Mouse (Mus musculus) E14TG2a.4 (cell line): ENCODE data around the gene Scaf8.

Experiments used
- H3K27me3 ChIP-seq: 2 replicates; pipeline ENCODE4 v1.6.1; 2014; ENCODE audit warnings: low read length, control low read depth; ENCODE audit not compliant: insufficient read depth
- H3K36me3 ChIP-seq: 2 replicates; pipeline ENCODE4 v1.6.1; 2014; ENCODE audit warnings: low read length, control low read depth; ENCODE audit not compliant: insufficient read depth
- H3K4me1 ChIP-seq: replicated peaks from 2 replicates; pipeline ENCODE4 v1.6.1; 2014; ENCODE audit warnings: low read depth, low read length, control low read depth
- H3K4me3 ChIP-seq: replicated peaks from 2 replicates; pipeline ENCODE4 v1.5.1; 2014; ENCODE audit warnings: mild to moderate bottlenecking, low read length
- H3K9me3 ChIP-seq: 2 replicates; pipeline ENCODE4 v1.6.1; 2014; ENCODE audit warnings: low read length, control low read depth
- CTCF ChIP-seq: conservative IDR thresholded peaks from 2 replicates; pipeline ENCODE4 v1.5.1; 2014; ENCODE audit warnings: low read length
- NANOG ChIP-seq: IDR thresholded peaks from 2 replicates; pipeline ENCODE4 v1.6.1; 2014; ENCODE audit warnings: borderline replicate concordance, low read length, mixed read lengths
- POU5F1 ChIP-seq: IDR thresholded peaks from 2 replicates; pipeline ENCODE4 v1.6.1; 2014; ENCODE audit warnings: low read length, borderline replicate concordance

The Scaf8 gene

GRCm38 (mm10) chr17:3200328-3200727, 85.6 kb downstream of the Scaf8 start:
- TF ChIP-seq POU5F1 (no peak), NANOG (no peak), CTCF (no peak)
- no peaks in the 10 kb centered on the region for H3K9me3 ChIP-seq
- peaks cover 21% of the 10 kb centered on the region for H3K4me1 ChIP-seq
- H3K4me3 ChIP-seq, result no peak overlapping the region
- H3K27me3 ChIP-seq, result no peaks in the 10 kb centered on the region
- H3K36me3 ChIP-seq, result peaks cover 77% of the 10 kb centered on the region

GRCm38 (mm10) chr17:3203916-3204315, 89.1 kb downstream of the Scaf8 start:
- H3K36me3 ChIP-seq, result peaks cover 76% of the 10 kb centered on the region
- peaks cover 45% of the 10 kb centered on the region for H3K4me1 ChIP-seq
- H3K9me3 ChIP-seq, result no peaks in the 10 kb centered on the region
- H3K4me3 ChIP-seq, result no peak overlapping the region
- TF ChIP-seq NANOG, result no peak
- TF ChIP-seq CTCF, result no peak
- no peak for TF ChIP-seq POU5F1
- no peaks in the 10 kb centered on the region for H3K27me3 ChIP-seq

GRCm38 (mm10) chr17:3204826-3205405, 90.1 kb downstream of the Scaf8 start:
- TF ChIP-seq NANOG, result no peak
- no peak for TF ChIP-seq POU5F1
- no peak for TF ChIP-seq CTCF
- H3K4me3 ChIP-seq, result no peak overlapping the region

DNA sequence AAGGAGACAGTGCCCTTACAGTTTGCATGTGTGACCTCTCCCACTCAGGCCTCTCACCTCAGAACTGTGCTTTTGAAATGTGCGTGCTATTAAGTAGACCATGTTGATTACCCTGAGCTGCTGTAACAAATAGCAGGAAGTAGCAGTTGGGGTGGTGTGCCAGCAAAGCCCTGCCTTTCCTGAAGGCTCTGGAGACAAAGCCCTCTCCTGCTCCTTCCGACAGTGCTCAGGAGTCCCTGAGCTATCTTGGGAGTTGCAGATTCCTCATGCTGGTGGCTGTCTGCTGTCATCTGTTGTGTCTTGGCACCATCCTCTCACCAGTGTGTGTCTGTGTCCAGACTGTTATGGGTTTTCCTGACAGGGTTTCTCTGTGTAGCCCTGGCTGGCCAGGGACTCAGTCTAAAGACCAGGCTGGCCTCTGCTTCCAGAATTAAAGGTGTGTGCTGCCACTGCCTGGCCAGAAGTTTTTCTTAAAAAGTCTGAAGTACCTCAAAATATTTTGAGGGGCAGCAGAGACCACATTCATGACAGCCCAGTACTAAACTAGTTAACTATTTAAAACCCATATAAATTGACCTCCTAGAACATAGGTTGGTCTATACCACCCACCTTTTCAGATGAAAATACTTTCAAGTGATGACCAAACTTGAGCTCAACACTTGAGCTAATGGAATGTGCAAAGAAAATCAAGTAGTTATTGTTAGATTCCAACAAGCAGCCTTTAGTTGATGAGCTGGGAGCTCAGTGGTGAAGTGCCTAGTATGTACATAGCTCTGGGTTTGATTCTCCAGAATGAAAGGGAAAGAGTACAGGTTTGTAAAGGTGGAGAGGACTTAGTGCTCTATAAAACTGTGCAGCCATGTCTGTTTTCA, 92.0 kb downstream of the Scaf8 start:
- TF ChIP-seq NANOG, result no peak
- TF ChIP-seq CTCF, result no peak
- Histone ChIP-seq H3K36me3 (peaks cover 77% of the 10 kb centered on the region), H3K4me3 (no peak overlapping the region), H3K9me3 (no peaks in the 10 kb centered on the region), H3K4me1 (peaks cover 51% of the 10 kb centered on the region), H3K27me3 (no peaks in the 10 kb centered on the region)

More at GRCm38 (mm10) chr17:3204826-3205405, 90.1 kb downstream of the Scaf8 start:
- peaks cover 47% of the 10 kb centered on the region for H3K4me1 ChIP-seq
- H3K27me3 ChIP-seq, result no peaks in the 10 kb centered on the region
- no peaks in the 10 kb centered on the region for H3K9me3 ChIP-seq
- H3K36me3 ChIP-seq, result peaks cover 77% of the 10 kb centered on the region

DNA sequence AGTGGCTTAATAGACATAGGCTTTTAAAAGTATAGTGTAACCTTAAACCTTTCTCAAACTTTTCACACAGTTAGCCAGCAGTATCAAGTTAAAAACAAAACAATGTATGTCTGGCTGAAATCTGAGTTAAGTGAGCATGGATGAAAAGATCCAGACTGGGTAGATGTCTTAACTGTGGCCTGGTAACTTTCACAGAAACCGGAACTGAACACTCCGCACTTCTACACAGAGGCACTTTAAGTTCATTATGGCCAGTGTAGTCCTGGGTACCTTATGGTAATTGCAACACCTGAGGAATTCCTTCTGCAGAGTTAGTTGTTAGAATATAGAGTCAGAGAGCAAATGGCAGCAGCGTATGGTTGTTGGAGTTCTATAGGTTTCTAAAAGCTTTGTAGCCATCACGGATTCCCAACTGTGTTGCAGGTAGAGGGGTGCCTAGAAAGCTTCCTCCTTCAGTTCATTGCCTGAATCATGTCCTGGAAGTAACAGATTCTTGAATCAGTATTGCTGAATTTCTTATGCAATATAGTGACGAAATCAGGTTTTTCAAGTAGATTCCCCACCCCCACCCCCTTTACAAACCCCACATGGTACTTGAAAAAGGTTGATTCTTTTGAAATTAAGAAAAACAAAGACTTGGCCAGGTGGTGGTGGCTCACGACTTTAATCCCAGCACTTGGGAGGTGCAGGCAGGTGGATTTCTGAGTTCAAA, 92.9 kb downstream of the Scaf8 start:
- Histone ChIP-seq H3K9me3 (no peaks in the 10 kb centered on the region), H3K4me1 (peaks cover 55% of the 10 kb centered on the region), H3K36me3 (peaks cover 74% of the 10 kb centered on the region), H3K4me3 (no peak overlapping the region), H3K27me3 (no peaks in the 10 kb centered on the region)
- no peak for TF ChIP-seq CTCF
- no peak for TF ChIP-seq POU5F1
- no peak for TF ChIP-seq NANOG

DNA sequence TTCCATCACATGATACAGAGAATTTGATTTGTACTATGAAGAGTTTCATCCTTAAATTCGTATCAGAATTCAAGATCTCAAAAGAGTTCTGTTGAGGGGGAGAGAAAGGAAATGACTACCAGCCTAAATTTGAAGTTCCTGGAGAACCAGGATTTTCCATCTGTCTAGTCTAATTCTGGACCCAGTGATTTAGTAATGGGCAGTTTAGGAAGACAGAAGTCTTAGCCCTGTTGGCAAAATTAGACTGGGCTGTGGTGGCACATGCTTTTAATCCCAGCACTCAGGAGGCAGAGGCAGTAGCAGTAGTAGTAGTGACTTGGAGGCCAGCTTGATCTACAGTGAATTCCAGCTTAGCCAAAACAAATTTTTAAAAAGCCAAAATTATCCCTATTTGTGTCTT, 93.7 kb downstream of the Scaf8 start:
- no peak for TF ChIP-seq CTCF
- no peak for TF ChIP-seq NANOG
- TF ChIP-seq POU5F1, result no peak
- Histone ChIP-seq H3K9me3 (no peaks in the 10 kb centered on the region), H3K4me1 (peaks cover 58% of the 10 kb centered on the region), H3K36me3 (peaks cover 75% of the 10 kb centered on the region), H3K27me3 (no peaks in the 10 kb centered on the region), H3K4me3 (no peak overlapping the region)

DNA sequence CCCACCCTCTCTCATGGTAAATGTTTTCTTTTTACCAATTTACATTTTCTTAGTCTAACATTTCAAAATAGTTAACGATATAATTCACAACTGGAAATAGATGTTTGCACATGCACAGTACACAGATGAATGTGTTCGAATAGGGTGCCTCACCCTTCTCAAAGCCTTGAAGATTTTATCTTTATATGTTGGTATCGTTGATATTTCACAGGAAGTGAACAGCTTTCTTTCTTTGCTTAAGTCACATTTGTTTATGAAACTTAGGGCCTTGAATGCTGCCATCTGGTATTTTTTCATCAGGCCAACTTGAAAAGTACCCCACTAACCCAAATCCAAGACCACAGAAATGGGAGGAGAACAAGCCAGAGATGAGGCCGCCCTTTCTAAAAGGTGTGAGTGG, 94.8 kb downstream of the Scaf8 start:
- Histone ChIP-seq H3K36me3 (peaks cover 75% of the 10 kb centered on the region), H3K9me3 (no peaks in the 10 kb centered on the region), H3K4me3 (no peak overlapping the region), H3K4me1 (peaks cover 60% of the 10 kb centered on the region), H3K27me3 (no peaks in the 10 kb centered on the region)
- TF ChIP-seq POU5F1, result no peak
- no peak for TF ChIP-seq CTCF
- TF ChIP-seq NANOG, result no peak

GRCm38 (mm10) chr17:3210134-3210533, 95.4 kb downstream of the Scaf8 start:
- peaks cover 62% of the 10 kb centered on the region for H3K4me1 ChIP-seq
- H3K27me3 ChIP-seq, result no peaks in the 10 kb centered on the region
- H3K4me3 ChIP-seq, result no peak overlapping the region
- H3K36me3 ChIP-seq, result peaks cover 75% of the 10 kb centered on the region
- no peaks in the 10 kb centered on the region for H3K9me3 ChIP-seq
- TF ChIP-seq NANOG, result no peak
- TF ChIP-seq POU5F1, result no peak
